Mouse (Mus musculus): ENCODE measurements around the gene Zdhhc14.

Gene Zdhhc14

DNA sequence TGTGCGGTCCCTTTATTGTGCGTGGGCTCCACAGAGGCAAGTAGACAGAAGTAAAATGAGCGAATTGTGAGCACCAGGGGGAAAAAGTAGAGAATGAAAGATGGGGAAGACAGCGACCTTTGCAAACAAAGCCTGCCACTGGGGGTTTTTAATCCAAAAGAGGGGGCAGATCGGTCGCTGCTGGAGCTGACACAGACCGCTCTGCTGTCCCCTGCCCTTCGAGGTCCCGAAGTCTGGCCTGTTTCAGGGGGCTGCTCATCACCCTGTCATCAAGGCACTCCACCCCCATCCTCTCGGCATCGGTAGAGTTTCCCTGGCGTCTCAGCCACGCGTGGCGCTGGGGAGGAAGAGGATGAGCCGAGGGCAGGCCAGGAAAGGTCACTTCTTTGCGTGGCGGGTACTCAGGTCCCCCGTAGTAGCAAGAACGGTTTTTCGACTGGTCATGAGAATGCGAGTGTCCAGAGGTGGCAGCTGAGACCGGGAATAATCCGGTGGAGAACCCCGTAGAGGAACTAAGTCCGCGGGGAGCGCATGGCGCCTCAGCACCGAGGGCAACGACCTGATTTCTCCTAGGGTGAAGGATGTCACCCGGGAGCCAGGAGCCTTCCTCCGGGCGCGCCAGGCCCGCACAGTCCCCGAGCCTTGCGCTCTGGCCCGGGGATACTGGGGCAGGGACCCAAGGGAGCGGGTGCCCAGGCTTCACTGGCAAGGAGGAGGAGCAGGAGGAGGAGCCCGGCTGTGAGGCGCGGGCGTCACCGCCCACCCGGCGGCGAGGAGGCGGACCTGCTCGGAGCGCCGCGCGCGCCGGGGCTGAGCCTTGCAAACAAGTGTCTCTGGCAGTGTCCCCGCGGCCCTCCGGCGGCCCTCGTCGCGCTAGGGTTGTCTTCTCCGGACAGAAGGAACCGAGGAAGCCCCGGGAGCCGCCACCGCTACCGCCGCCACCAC lies at the start of gene Zdhhc14:
Gene Zdhhc14, plus strand, starts transcription at position 757 of the 945 bp plus-strand sequence.
- DNase-seq, result peak; percentile 96 to 97

GRCm38 (mm10) chr17:5443260-5443659 lies 49.1 kb upstream of the Zdhhc14 start:
- no peak for DNase-seq

DNA sequence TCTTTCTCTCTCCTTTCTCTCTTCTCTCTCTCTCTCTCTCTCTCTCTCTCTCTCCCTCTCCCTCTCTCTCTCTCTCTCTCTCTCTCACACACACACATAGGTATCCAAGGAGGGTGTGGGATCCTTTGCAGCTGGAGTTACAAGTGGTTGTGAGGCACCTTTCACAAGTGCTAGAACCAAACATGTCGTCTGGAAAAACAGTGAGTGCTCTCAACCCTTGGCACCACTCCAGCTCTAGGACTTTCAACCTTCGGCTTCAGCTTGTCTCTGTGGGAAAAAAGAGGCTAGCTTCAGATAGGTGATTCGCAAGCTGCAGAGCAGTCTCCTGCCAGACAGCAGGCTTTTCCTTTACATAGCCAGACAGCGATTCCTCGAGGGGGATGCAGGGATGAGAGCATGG lies 48.6 kb upstream of the Zdhhc14 start:
- no peak for DNase-seq

GRCm38 (mm10) chr17:5453657-5454056 lies 38.7 kb upstream of the Zdhhc14 start:
- DNase-seq, result peak in 1 of 2 experiments; percentile 31

DNA sequence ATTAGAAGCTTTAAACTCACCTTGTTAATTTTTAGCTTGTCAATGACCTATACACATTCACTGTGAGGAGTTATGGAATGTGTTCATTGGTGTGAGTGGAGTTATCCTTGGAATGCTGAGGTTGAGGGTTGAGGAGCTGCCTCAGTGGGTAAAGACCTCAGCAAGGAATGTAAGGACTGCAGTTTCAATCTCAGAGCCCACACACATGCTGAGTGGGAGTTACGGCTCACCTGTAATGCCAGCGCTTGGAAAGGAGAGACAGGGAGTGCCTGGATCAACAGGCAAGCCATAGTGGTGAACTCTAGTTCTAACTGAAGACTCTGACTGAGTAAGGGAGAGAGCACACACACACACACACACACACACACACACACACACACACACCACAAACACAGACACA lies 28.4 kb upstream of the Zdhhc14 start:
- no peak for DNase-seq

DNA sequence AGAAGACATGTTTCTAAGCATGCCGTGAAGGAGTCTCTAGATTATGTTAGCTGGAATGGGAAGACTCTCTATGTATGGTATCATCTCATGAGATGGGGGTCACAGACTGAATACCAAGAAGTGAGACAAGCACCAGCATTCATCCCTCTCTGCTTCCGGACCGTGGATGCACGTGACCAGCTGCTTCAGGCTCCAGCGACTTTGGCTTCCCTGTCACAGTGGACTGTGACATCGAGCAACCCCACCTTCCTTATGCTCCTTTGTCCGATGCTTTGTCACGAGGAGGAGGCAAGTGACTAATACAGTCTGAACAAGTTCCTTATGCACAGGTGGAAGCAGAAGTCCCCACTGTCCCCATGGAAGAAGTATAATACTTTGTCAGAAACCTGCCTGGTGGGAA lies 25.6 kb upstream of the Zdhhc14 start:
- no peak for DNase-seq

- no peak for DNase-seq
These were observed 25.2 kb upstream of the Zdhhc14 start for GRCm38 (mm10) chr17:5467177-5467576.

DNA sequence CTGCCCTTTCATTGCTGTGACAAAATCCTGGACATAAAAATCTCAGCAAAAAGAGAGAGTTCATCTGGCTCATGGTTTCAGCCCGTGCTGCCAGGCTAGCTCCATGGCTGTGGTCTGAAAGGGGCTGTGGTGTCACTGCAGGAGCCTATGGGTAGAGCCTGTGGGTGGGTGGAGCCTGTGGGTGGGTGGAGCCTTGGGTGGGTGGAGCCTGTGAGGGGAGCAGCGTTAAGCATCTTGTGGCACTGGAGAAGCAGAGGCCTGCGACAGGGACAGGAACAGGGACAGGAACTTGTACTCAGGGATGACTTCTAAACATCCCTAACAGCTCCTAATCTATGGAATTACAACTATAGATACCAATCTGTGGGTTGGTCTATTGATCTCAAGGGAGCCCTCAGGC lies 20.1 kb upstream of the Zdhhc14 start:
- no peak for DNase-seq

DNA sequence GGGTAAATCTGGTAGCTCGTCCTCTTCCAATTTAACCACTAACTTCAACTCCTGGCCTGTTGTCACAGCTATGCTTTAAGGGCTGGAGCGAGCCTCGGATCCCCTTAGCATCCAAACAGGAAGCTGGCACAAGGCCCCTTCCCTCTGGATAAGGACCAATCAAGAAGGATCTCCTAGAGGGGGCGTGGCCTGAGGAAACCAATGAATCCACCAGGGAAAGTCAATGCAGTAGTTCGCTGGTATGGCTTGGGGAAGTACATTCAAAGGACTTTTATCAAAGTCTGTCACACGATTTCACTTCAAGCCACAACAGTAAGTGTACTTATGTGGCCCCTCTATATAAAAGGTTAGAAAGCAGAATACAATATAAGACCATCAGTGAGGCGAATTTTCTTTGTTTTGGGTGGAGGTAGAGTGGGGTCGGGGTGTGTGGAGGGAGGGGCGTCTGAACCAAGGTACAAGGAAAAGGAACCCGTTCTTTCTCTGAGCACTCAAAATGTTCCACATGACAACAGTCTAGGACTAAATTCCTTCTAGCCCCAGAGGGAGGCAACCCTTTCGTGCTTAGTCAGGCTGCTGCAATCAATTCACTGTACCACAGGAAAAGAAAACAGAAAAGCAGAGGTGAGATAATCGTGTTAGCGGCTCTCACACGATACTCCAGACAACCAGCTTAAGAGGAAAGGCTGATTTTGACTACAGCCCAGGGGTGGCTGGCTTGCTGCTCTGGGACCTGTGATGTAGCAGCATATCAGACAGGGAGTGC lies 16.2 kb upstream of the Zdhhc14 start:
- DNase-seq, result no peak

GRCm38 (mm10) chr17:5483456-5483855 lies 8.9 kb upstream of the Zdhhc14 start:
- DNase-seq, result no peak

DNA sequence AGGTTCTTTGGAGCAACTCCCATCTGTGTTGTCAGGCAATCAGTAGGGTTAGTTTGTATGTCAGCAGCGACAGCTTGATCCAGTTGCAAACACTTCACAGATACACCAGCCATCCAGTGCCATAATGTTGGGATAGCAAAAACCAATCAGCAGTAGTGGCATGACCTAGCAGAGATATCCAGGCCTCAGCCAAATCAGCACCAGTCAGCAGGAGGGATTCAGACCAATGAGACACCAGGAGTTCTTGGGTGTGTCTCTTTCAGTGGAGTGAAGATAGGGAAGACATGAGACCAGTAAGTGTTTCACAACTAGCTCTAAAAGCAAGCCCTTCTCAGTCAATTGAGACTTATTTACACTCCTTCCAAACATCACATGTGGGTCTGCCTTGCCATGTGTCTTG lies 7.7 kb upstream of the Zdhhc14 start:
- no peak for DNase-seq

GRCm38 (mm10) chr17:5488156-5488555 lies 4.2 kb upstream of the Zdhhc14 start:
- no peak for DNase-seq

DNA sequence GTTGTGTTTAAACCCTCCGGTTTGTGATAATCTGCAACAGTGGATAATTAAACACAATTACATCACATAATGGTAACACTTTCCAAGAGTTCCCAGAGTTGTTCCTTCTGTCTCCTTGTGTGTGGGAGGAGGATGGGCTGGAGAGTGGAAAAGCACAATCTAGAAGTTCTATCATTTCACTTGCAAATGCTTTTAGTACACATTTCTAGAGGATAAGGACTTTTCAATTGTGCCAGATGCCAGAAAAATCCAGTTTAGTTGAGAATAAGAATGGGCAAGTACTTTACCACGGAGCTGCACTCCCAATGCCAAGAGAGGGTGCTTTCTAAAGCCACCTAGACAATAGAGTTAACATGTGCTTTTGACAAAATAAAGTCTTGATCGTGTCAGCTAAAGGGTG lies 2.0 kb upstream of the Zdhhc14 start:
- no peak for DNase-seq

DNA sequence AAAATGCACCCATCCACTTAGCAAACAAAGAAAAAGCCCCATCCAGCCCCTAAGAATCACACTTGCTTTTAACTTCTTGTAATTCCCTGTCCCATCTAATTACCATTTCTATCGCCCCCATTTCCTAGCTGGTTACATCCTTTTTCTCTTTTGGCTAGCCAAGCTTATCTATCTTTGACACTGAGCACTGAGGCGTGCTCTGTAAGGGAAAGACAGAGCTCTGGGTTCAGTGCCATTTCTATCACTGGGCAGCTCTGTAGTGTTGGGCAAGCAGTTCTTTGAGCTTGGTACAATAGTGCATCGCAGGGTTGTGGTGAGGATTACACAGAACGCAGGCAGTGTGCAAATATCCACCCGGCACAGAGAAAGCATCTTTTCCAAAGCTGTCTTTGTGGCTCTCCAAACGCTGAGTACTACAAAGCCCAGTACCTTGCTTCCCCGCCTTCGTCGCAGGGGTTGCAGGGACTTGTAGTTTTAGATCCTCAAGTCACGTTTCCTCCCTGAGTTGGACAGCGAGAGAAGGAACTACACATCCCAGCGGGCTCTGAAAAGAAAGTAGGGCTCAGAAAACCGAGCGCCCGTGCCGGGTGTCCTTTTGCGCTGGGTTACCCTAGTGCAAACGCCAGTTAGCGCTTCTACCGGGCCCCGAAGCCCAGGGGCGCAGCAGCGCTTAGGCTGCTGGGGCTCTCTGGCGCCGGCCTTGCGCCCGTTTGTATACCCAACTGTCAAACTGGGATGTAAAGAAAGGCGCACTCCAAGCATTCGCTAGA lies 1.1 kb upstream of the Zdhhc14 start:
- DNase-seq, result peak; percentile 91 to 93

DNA sequence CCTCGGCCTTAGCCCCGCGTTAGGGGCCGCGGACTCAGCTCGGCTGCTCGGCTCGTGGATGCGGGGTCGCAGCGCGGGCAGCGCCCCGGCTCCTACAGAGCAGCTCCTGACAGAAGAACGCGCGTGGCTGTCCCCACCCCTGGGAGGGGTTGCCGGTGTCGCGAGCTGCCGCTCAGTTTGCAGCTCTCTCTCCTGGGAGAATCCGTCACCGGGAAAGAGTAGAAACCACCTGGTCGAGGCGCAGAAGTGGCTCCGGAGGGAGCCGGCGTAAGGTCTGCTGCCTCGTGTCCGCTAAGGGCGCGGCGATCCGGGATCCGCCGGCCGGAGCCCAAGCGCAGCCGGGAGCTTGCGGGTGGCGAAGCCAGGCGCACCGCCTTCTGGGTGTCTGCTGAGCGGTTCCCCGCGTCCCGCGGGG lies 396 bp downstream of the Zdhhc14 start:
- DNase-seq, result no peak

DNA sequence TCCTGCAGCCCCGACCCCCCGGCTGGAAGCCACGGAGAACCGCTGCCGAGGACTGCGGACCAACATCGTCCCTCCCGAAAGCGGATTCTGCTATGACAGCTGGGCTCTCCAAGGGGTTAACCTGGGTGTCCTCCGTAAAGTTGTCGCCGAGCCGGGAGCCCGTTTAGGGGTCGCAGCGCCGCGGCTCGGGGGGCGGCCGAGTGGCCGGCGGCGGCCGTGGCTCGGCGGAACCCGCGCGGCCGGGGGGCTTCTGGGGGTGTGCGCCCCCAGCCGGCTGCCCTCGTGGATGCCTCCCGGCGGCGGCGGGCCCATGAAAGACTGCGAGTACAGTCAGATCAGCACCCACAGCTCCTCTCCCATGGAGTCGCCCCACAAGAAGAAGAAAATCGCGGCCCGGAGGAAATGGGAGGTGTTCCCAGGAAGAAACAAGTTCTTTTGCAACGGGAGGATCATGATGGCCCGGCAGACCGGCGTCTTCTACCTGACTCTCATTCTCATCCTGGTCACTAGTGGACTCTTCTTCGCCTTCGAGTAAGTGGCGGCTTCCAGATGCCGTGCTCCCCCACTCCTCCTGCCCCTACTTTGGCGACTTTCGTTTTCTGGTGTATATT lies 909 bp downstream of the Zdhhc14 start:
- DNase-seq, result peak; percentile 63 to 71

DNA sequence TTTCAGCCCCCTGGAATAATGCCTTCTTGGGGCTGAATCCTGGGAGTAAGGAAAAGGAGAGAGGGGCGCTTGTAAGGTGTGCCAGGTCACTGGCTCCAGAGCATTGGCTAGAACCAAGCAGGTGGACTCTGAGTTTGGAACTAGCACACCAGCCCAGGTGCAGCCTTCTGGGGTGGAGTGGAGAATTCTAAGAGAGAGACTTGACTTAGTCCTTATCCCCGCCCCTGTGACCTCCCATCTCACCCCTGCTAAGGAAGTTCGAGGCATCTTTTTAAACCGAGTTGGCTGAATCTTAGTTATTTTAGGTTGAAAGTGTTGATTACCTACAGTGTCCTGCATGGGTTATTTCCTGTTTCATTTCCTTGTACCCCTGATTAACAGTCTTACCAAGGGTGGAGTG lies 1.5 kb downstream of the Zdhhc14 start:
- DNase-seq, result no peak

DNA sequence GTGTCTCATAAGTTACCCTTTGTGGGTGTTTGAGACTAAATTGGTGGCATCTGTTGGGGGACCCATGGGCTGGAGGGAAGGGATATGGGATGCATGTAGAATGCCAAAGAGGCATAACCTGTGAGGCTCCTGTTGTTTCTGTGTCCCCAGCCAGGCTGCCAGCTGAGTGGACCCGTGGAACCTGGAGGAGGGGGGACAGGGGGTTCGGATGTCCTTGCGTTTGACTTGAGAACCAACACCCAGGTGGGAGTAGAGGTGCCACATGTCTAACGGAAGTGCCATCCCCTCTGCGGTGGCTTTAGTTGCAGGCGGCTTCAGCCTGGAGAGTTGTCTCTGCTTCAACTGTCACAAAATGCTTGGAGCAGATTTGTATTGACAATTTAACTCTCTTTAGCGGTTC lies 2.5 kb downstream of the Zdhhc14 start:
- peak; percentile 38 to 45 for DNase-seq

DNA sequence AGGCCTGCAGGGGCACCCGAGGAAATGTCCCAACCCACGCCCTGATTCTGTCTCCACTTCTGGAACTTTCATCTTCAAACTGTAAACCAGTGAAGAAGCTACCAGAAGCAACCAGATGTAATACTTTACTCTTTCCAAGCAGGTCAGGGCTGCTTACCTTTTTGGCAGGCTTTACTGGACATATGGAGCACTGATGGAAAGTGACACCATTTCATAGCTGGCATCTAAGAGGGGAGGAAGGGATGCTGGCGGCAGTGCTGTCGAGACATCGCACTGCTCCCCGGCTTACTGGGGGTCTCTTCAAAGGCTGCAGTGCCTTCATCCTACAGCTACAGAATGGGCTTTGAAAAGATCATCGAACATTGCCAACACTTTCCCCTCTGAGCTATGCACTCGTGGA lies 5.3 kb downstream of the Zdhhc14 start:
- DNase-seq, result peak; percentile 62 to 72

- DNase-seq, result no peak
These were observed 6.6 kb downstream of the Zdhhc14 start for GRCm38 (mm10) chr17:5498996-5499395.

DNA sequence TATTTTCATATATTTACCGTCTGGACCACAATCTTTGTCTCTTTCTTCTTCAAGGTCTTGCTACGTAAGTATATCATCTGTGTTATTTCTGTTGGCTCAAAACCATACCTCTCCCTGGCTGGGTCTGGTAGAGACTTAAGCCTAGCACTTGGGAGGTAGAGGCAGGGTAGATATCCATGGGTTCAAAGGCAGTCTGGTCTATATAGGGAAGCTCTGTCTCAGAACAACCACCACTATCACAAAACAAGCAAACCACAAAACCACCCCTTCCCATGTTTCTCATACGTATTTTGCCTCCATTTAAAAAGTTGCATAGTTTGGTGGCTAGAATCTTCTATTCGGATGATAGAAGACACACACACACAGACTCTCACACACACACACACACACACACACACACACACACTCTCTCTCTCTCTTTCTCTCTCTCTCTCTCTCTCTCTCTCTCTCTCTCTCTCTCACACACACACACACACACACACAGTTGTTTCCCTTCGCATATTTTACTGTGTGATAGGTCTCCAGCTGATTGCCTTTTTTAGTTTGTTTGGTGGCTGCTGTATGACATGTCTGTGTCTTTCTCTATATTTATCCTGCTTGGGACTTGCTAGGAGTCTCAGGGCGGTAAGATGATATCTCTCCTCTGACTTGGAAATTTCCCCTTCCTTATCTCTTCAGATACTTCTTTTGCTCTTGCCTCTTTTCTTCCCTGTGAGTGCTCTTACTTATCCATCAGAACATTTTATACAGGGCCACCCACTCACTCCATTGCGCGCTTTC lies 11.8 kb downstream of the Zdhhc14 start:
- DNase-seq, result no peak

DNA sequence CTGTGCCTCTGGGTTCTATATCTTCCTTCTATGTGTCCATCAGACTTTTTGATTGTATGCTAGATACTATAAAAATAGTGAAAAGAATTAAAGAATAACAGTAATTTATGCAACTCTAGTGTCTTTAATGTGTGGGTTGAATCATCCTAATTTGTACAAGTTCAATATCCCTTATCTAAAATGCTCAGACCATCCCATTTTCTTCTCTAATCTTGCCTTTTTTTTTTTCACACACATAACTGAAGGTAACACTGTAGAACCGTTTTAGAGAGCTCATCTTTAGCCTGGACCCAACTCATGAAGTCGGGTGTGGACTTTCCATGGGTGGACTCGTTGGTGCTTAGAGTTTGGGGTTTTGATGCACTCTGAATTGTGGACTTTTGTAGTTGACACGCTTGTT lies 12.6 kb downstream of the Zdhhc14 start:
- no peak for DNase-seq
